Mouse (Mus musculus) naive thymus-derived CD4-positive, alpha-beta T cell, adult 2 months (primary cell): ENCODE measurements around the gene Ccl11.

Source experiments
- DNase-seq: peaks from one replicate; pipeline ENCODE4 v3.0.0-alpha.2; 2011; ENCODE audit warnings: low read depth

The Ccl11 gene

DNA sequence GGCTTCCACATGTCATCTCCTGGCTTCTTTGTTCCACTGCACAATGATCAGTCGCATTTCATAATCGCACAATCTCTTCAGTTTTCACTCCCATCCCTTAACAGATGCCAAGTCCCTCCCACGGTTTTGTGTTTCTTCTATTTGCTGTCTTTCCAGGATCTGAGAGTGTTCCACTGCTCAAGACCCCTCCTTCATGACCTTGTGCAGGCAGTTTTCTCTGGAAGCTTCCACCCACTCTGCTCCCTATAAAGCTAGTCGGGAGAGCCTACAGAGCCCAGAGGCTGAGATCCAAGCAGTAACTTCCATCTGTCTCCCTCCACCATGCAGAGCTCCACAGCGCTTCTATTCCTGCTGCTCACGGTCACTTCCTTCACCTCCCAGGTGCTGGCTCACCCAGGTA is at the start of gene Ccl11:
Gene Ccl11, plus strand, starts transcription at position 178 of the 400 bp plus-strand sequence.
- no peak for DNase-seq

DNA sequence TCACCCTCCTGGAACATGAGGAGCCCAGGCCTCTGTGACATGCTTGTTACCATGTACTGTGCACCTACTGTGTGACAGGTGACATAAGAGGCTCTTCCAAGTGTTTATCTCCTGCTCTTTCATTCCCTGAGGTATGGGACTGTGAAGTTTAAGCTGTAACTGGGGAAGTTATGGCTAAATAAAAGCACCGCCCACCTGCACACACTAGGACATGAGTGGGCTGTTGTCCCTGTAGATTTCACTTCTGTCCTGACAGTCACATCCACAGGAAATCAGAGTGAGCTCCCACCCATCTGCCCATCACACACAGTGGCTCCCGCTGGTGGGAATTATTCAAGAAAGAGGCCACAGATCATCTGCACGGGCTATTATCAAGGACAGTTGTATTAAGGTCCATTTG is 47.5 kb upstream of the Ccl11 start:
- no peak for DNase-seq

DNA sequence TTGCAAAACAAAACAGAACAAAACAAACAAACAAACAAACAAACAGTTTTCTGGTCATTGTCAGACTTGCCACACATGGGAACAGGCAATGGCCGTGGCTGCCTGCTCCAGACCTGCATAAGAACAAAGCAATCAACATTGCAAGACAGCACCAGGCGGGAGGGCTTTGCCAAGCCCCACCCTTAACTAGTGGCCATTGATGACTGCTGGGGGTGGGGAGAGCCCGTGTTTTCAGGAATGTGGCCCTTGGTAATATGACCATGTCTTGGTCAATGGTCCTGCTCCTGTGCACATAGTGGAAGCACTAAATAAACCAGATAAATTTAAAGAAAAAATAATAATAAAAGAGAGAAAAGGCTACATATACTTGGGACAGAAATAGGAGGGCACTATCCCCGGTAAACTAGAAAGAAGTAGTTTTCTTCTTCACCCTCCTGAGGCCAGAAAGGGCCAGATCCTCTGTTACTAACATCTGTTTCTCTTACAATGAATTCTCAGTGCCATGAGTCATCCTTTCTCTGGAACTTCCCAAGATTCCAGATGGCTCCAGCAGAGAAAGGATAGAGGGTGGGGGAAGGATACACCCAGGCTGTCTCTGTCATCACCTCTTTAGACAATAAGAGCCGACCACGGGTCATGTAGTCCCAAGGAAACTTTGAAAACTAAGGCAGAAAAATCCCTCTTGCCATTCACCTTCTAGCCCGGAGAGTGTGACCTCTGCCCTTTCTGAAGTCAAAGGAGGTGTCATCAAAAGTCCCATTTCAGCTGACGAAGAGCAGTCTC is 46.0 kb upstream of the Ccl11 start:
- DNase-seq, result no peak

DNA sequence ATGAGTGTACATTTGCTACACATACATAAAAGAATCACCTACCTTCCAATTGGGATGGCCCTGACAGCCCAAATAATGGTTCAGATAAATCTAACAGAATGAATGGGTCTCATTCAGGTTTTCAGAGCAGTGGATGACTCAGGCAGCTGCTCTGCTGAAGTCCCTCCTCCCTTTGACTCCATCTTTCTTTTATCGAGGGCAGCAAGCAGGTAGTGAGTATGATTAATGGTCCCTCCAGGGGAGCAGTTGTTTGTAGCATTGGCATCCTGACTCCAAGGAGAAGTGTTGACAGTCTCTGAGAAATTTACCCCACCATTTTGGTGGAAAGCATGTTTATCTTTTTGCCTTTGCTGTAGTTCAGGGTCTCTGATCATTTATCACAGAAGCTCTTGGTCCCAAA is 43.9 kb upstream of the Ccl11 start:
- no peak for DNase-seq

DNA sequence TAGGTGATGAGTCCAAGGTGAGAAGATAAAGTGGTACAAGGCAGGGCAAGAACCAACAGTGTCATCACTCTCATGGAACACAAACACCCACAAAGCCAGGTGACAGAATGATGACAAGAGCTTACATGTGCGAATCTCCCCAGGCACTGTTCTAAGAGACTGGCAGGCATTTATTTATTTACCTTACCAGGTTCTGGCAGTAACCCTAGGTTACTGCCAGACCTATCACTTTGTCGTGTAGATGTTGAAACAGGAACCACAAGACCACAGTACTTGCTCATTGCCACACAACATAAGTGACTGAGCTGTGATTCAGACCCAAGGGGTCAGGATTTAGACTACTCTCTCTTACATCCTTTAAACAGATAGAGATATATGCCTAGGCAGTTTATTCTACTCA is 42.6 kb upstream of the Ccl11 start:
- DNase-seq, result no peak

DNA sequence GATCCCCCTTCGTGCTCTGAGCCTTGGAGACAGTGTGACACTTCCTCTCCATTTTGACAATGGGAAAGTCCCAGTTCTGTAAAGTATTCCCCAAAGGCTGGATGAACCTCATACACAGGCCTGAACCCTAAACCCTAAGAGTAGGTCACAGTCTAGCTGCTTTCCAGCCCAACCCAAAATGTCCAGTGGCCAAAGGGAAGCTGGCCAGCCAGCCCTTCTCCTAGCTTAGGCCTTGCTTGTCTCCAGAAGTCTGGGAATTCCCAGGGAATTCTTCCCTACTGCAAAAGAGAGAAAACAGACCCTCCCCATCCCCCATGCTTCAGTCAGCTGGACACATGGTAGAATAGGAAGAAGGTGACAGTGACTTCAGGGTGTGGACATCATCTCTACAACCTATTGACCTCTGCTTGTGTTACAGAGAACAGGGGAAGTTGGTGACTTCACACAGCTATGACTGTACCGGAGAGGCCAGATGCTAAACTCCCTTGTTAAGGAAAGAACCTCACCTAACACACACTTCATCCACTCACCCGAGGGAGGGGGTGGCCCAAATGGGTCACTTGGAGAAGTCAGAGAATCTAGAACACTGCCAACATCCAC is 41.3 kb upstream of the Ccl11 start:
- no peak for DNase-seq

DNA sequence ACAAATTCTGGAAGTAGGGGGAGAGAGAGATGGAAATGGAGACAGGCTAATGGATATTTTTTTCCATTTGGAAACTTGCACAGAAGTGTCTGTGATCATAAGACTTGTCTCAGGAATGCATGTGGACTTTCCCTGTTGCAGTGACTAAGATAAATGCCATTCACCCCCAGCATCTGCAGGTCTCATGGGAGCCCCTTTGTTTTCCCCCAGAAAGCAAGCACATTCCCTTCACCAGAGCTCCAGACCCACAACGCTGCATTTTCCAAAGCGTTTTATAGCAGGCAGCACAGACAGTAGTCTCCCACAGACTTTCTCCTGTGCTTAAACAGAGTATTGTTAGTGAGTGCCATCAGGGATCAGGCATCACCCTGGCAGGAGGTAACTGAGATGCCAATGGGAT is 38.2 kb upstream of the Ccl11 start:
- DNase-seq, result no peak

DNA sequence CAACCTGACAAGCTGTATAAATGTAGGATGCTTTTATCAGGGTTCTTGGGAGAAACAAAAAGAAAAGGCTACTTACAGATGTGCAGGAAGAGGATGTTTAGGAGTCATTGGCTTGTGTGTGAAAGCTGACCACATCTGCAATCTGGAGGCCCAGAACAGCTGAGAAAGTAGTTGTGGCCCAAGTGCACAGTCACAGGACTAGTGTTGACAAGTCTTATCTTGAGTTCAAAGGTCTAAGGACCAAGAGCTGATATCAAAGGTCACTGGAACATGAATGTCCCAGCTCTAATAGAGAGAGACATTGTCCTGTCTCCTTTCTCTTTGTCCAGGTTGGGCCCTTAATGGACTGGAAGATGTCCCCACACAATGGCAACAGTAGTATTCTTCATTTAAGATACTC is 37.8 kb upstream of the Ccl11 start:
- DNase-seq, result no peak

DNA sequence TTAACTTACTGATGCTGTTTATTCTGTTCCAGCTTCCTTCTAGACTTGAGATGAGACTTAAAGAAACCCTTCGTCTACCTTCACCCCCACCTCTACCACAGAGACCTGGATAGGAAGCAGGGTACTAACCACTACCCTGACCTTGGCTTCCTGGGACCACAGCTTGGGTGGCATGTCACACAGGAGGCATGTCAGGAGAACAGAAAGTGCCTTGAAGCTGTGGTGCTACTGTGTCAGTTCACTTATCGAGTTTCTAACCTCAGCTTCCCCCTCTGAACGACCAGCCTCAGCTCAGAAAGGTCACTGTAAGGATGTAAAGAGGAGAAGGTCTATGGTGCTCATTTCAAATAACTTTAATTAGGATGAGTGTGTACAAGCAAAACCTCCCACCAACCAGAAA is 36.2 kb upstream of the Ccl11 start:
- no peak for DNase-seq

DNA sequence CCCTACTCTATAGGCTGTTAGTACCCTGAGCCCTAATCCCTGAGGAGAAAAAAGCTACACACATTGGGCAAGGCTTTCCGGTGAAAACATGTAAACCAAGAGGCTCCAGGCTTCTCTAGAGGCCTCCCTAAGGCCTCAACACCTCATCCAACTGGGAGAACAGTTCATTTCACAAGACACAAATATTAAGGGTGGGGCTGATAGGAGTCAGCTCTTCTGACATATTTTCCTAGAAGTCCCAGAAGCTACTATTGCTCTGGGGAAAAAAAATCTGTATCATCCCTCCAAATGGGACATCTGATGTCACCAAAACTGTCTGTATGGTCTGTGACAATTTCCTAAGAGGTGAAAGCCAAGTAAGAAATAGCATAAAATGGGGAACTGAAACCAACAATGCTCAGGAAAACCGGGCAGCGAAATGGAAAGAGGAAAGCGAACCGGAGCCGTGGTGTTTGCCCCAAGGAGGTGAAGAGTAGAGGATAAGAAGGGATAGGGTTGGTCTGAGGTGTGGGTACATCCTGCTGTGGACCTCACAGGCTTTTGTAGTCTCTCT is 35.0 kb upstream of the Ccl11 start:
- DNase-seq, result no peak

DNA sequence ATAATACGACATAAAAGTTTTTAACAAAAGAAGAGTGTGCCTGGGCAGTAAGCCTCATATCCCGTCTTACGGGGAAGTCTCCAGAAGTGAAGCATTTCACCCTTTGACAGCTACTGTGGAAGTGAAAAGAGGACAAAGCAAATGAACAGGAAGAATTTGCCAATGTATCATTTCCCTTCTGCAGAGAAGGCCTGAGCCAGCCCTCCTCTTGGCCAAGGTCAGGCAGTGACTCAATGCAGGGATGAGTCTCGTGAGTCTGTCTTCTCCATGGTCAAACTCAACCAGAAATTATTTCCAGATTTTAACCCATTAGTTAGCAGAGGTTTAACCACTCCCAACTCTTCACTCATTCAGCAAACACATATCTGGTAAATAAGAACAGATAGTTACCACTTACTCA is 33.9 kb upstream of the Ccl11 start:
- DNase-seq, result no peak

DNA sequence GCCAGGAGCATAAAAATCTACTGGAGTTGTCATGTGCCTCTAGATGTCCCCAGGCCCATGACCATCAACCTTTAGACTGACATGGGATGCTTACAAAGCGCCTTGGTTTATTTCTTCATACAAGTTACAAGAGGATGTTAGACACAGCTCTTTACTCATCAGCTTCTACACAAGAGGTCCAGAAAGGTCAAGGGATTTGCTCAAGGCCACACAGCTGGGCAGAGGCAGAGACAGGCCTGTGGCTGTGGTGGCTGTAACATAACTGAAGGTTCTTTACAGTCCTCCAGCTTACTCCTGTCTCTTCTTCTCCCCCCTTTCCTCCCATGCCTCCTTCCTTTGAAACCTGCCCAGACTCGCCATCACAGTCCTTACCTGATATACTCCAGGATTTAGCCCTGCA is 27.5 kb upstream of the Ccl11 start:
- no peak for DNase-seq

DNA sequence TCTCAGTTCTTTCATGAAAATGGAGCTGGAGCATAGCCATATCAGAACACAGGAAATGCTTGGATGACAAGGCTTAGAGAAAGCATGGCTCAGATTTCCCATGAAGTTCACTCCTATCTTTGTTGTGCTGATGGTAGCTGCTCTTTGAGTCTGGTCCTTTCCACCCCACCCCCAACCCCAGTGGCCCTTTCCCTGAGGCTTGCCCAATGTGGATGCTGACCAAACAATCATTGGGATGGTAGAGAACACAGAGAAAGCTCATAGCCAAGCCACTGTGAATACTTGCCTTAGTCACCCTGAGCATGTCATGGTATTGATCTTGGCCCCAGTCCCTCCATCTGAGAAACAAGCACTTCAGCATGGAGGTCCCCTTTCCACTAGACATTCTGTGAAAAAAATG is 25.5 kb upstream of the Ccl11 start:
- DNase-seq, result no peak

DNA sequence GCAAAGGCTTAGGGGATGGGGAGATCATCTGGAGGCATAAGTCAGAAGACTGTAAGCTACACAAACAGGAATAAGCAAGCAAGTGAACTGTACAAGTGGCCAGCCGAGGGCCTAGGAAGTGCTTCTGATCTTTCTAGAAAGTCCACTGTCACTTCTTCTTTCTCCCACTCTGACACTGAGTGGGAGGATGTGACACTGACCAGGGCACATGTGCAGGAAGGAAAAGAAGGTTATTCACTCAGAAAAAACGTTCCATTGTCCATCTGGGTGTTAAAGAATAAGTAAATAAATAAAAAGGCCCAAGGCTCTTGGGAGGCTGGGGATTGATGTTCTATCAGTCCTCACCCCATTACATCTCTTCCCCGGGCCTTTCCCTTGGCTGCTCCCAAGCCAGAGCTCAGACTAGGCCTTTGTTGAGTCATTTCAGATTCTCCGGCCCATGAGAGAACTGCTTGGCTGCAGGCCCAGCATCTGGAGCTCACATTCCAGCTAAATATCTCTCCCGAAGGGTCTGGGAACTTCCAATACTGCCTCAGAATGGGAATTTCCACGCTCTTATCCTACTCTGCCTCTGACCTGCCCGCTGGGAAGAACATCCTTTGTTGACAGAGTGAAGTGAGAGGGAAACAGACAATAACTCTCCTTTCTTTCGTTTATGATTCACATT is 24.8 kb upstream of the Ccl11 start:
- no peak for DNase-seq

DNA sequence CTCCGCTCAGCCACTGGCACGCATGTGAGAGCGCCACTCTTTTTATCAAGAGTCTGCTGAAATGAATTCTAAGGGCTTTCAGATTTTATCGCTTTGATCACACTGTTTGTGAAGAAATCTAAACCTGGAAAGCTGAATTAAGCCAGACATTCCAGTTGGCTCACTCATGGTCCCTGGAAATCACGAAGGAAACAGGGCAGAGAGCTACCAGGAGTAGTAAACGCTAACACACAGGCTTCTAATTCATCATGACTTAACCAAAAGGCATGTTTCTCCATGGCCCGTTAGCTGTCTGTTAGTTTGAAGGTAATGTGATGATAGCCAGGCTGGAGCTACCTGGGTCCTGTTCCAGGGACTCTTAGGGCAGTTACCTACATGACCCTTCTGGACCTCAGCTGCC is 23.2 kb upstream of the Ccl11 start:
- no peak for DNase-seq

DNA sequence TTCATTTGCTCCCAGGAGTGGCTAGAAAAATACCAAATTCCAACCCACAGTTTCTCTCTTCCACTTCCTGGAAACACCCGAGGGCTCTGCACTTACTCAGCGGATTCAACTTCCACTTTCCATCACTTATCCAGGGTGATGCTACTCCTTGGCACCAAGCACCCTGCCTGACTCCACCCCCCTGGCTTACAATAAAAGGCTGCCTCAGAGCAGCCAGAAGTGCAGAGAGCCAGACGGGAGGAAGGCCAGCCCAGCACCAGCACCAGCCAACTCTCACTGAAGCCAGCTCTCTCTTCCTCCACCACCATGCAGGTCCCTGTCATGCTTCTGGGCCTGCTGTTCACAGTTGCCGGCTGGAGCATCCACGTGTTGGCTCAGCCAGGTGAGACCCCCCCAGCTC is 22.3 kb upstream of the Ccl11 start, which contains the start of gene Ccl2:
Gene Ccl2, plus strand, starts transcription at position 216 of the 400 bp plus-strand sequence.
- no peak for DNase-seq

DNA sequence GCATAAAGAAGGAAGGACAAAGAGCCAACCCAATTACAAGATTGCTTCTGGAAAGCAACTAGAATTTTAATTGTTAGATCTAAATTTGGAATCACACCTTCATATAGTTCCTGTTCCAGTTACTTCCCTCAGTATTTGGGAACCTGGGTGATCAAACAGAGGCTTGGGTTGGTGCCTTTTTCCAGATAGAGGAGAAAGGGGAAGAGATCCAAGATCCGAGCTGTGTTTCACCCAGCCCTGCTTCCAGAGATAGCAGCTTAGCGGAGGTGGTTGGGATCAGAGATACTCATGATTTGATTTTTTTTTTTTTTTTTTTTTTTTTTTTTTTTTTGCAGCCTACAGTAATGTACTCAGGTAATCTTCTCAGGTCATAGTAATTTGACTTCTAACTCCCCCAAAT is 21.8 kb upstream of the Ccl11 start:
- no peak for DNase-seq

DNA sequence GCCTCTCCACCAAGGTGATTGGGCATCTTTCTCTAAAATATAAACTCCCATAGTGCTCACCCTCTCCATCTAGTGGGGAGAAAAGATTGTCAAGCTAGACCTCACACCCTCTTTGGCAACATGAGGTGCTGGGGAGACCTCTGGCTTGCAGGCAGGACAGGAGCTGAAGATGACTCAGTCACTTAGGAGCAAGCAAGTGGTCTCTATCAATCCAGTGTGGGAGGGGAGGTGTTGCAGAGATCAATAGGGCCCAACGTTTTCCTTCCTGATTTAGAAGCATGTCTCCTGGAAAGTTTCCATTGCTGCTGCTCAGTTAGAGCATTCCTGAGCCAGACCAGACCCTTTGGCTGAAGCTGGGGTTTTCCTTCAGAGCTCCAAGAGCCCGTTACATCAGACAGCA is 19.1 kb upstream of the Ccl11 start, which contains the start of gene Gm17268:
Gene Gm17268, minus strand, starts transcription at position 28 of the 400 bp plus-strand sequence.
- no peak for DNase-seq

DNA sequence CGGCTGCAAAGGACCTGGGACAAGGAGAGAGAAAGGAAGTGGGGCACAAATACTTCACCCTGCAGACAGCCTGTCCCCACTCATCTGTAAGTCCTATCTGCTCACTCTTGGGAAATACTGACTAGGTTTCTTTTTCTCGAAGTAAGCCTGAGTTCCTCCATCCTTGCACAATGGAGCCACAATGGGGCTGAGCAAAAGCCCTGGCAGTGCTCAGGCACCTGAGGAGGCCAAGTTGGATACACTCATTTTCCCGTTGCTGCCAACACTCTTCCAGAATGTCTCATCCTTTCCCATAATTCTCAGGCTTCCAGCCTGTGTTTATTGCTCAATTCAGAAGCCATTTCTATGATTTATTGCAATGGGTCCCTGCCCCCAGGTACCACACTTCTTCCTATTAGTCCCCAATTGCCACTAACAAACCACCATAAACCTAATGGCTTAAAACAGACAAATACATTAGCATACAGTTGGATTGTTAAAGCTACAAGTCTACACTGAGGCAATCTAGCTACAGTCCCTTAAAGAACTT is 18.4 kb upstream of the Ccl11 start:
- no peak for DNase-seq

DNA sequence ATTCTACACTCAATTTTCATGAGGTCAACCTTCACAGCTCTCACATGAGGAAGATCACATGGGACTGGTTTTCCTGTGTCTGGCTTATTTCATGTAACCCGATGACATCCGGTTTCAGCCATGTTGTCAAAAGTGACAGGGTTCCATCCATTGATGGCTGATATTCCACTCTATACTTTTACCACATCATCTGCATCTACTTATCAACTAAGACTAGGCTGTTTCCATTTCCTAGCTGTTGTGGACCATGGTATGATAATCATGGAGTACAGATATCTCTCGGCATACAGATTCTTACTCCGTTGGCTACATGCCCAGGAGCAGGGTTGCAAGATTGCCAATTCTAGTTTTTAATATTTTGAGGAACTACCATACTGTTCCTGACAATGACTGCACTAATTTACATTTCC is 15.9 kb upstream of the Ccl11 start:
- DNase-seq, result no peak

DNA sequence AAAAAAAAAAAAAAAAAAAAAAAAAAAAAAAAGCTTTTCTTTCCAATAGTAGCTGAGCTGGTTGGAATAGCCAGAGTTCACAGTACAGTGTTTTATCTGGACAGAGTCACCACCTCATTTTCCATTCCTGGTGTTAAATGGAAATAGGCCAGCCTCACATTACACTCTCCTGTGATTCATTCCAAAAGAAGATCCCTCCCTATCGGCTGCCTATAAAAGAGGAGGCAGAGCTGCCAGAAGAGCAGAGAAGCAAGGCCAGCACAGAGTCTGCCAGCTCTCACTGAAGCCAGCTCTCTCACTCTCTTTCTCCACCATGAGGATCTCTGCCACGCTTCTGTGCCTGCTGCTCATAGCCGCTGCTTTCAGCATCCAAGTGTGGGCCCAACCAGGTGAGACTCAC is 12.2 kb upstream of the Ccl11 start, which contains the start of gene Ccl7:
Gene Ccl7, plus strand, starts transcription at position 242 of the 400 bp plus-strand sequence.
- DNase-seq, result no peak

DNA sequence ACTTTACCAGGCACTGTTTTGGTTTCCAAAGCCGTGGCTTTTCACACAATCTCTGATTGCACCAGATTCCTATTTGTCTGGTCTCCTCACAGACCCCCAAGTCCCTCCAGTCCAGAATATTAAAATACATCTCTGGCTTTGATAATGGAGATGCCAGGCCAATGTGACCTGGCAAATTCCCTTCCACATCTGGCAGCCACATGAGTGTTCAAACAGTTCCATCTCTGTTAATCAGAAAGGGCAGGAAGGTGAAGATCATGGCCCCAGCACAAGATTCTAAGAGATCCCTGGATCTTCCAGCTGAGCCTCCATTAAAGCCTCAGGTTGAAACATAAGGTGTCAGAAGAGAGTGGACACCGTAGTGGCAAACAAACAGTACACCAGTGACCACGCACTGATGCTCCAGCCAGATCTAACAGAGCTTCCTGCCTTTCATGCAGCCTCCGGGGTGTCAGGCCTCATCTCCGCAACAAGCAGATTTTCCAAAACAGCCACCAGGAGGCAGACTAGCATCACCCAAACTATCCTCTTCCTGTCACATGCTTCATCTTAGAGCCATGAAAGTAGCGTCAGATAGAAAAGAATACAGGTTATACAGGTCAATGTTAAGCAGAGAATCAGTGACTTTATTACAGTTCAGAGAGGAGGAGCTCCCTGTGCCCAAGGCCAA is 9.7 kb upstream of the Ccl11 start:
- peak; percentile 62 for DNase-seq
